Mouse (Mus musculus) heart, postnatal 0 days (tissue): ENCODE measurements at regions not wholly inside any gene's neighbourhood (a gene's known extent, or its start where the extent isn't known, plus 50 kb on each side); places are given as distances from the start of the nearest gene placed in this dataset.

Experiments
- ATAC-seq: fragments of 200-750 bp; cut with Nextera tagmentation; 2 replicates; pipeline ENCODE4 v1.8.0; 2017; ENCODE audit warnings: low read depth, moderate number of reproducible peaks, moderate library complexity; ENCODE audit not compliant: insufficient read depth
- DNase-seq: peaks from one replicate; pipeline ENCODE4 v3.0.0-alpha.2; 2016; ENCODE audit warnings: low spot score
- H3K27ac ChIP-seq: fragments of 300-500 bp; sonication (generic); 2 replicates; pipeline ENCODE4 v1.5.1; 2014; ENCODE audit warnings: low read depth, mild to moderate bottlenecking
- H3K27me3 ChIP-seq: fragments of 300-500 bp; sonication (generic); 2 replicates; pipeline ENCODE4 v1.6.1; 2014; ENCODE audit warnings: low read length, mixed read lengths; ENCODE audit not compliant: control insufficient read depth, insufficient read depth
- H3K36me3 ChIP-seq: fragments of 300-500 bp; sonication (generic); replicated peaks from 2 replicates; pipeline ENCODE4 v1.6.1; 2014; ENCODE audit warnings: low read length, mixed read lengths; ENCODE audit not compliant: control insufficient read depth, insufficient read depth
- H3K4me1 ChIP-seq: fragments of 300-500 bp; sonication (generic); 2 replicates; pipeline ENCODE4 v1.6.1; 2014; ENCODE audit warnings: antibody characterized with exemption; ENCODE audit not compliant: control insufficient read depth, insufficient read depth
- H3K4me2 ChIP-seq: fragments of 300-500 bp; sonication (generic); 2 replicates; pipeline ENCODE4 v1.6.1; 2014; ENCODE audit warnings: low read depth, mild to moderate bottlenecking, low read length, moderate library complexity
- H3K4me3 ChIP-seq: fragments of 300-500 bp; sonication (generic); 2 replicates; pipeline ENCODE4 v1.5.1; 2014; ENCODE audit warnings: low read depth, low read length
- H3K9ac ChIP-seq: fragments of 300-500 bp; sonication (generic); replicated peaks from 2 replicates; pipeline ENCODE4 v1.6.1; 2014; ENCODE audit warnings: low read depth, low read length, mixed read lengths
- H3K9me3 ChIP-seq: fragments of 300-500 bp; sonication (generic); replicated peaks from 2 replicates; pipeline ENCODE4 v1.6.1; 2016; ENCODE audit warnings: low read length; ENCODE audit not compliant: control insufficient read depth
- CTCF ChIP-seq: IDR thresholded peaks from 2 replicates; pipeline ENCODE4 v1.5.1; 2016; ENCODE audit warnings: antibody characterized with exemption, control low read depth, low read depth
- EP300 ChIP-seq: IDR thresholded peaks from 2 replicates; pipeline ENCODE4 v1.6.1; 2016; ENCODE audit warnings: antibody characterized with exemption, low read depth
- WGBS: fragments of 180-500 bp; shearing (Covaris S2); extraction: QIAGEN DNeasy Blood & Tissue Kit; methylation state at CpG from one replicate; pipeline ENCODE4 v1.1.7; 2014; 5-methylcytosine and 5-hydroxymethylcytosine counted together

DNA sequence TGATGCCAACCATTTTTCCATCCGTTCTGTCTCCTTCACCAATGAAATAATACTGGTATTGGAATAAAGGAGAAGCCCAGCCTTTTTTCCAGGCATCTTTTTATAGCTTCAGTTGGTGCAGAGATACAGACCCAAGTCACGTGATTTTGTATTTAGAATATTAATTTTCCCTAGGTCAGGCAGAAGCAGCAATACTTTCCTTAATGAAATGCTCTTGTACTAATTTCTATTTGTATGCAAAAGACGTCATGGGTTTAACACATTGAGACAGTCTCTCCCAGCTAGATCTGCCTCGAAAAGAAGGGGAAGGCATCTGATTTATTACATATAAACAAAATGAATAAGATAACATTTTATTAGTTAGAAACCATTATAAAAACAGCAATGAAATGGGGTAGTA lies 302.3 kb upstream of the Ldb2 start:
- no peak for TF ChIP-seq EP300
- TF ChIP-seq CTCF: no peak
- Histone ChIP-seq H3K36me3 (no peaks in the 10 kb centered on the region), H3K4me3 (no peak overlapping the region), H3K27me3 (no peaks in the 10 kb centered on the region), H3K4me2 (no peak overlapping the region), H3K9ac (no peak overlapping the region), H3K4me1 (no peaks in the 10 kb centered on the region), H3K27ac (no peak overlapping the region), H3K9me3 (no peaks in the 10 kb centered on the region)
- ATAC-seq (no peak), DNase-seq (no peak)
- WGBS: 61% methylated on average over 4 of the region's 4 CpGs

DNA sequence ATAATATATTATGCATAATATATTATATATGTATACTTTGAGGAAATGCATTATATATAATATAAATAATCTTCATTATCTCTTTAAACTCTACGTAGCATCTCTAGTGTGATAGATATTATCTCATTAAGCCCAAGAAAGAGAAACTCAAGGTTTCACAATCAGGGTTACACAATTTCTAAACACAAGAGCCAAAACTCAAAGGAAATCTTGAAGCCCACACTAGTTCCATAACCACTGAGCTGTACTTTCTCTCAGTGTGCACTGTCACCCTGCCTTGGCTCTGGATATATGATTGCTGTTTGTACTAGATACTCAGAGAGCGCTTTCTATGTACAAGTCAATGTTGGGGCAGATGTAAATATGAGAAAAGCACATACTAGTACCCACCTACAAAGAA lies 299.6 kb upstream of the Ldb2 start:
- ATAC-seq: no peak
- DNase-seq: no peak
- no peak overlapping the region for H3K9ac ChIP-seq
- H3K4me1 ChIP-seq: no peaks in the 10 kb centered on the region
- no peaks in the 10 kb centered on the region for H3K36me3 ChIP-seq
- no peak overlapping the region for H3K4me3 ChIP-seq
- no peaks in the 10 kb centered on the region for H3K9me3 ChIP-seq
- no peak overlapping the region for H3K4me2 ChIP-seq
- 84% methylated on average over 2 of the region's 2 CpGs for WGBS
- no peaks in the 10 kb centered on the region for H3K27me3 ChIP-seq
- H3K27ac ChIP-seq: no peak overlapping the region
- TF ChIP-seq EP300 (no peak), CTCF (no peak)

DNA sequence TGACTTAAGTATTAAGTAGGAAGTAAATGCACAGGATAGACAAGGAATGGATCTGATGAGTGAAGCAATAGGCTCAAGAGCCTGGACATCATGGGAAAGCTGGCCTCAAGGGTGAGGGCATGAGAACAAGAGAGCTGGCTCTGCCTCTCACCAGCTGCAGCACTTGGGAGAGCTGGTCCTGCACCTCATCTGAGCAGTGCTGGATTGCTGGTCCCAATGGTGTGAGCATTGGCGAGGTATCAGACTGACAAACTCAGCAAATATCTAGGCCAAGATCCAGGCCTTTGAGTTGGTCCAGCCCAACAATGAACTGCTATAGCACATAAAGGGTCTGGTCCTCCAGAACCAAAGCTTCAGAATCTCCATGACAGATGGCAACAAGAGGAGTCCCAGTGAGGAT lies 298.5 kb upstream of the Ldb2 start:
- TF ChIP-seq EP300 (no peak), CTCF (no peak)
- WGBS: 53% methylated on average over 1 of the region's 1 CpGs
- Histone ChIP-seq H3K27ac (no peak overlapping the region), H3K4me3 (no peak overlapping the region), H3K9me3 (no peaks in the 10 kb centered on the region), H3K9ac (no peak overlapping the region), H3K4me2 (no peak overlapping the region), H3K4me1 (no peaks in the 10 kb centered on the region), H3K27me3 (no peaks in the 10 kb centered on the region), H3K36me3 (no peaks in the 10 kb centered on the region)
- DNase-seq (no peak), ATAC-seq (no peak)

DNA sequence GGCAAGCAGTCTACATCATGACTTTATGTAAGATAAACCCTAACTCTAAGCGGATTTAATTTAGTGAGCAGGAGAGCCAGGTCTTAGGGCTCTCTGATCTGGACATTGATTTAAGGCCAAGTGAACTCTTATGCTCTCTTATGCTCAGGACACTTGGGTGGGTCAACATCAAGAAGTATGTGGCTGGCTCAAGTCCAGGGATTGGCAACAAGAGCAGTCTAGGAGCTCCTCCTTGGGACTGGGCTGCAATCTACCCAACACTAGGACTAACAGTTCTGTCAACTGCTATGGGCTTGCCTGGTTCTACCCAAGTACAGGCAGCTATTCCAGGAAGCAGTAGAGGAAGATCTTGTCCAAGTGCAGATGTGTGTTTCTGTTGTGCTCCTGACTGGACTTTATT lies 285.3 kb upstream of the Ldb2 start:
- 75% methylated on average over 1 of the region's 1 CpGs for WGBS
- H3K4me1 ChIP-seq: no peaks in the 10 kb centered on the region
- H3K9ac ChIP-seq: no peak overlapping the region
- DNase-seq (no peak), ATAC-seq (no peak)
- TF ChIP-seq CTCF: no peak
- TF ChIP-seq EP300: no peak
- H3K4me2 ChIP-seq: no peak overlapping the region
- H3K27me3 ChIP-seq: no peaks in the 10 kb centered on the region
- no peak overlapping the region for H3K27ac ChIP-seq
- H3K4me3 ChIP-seq: no peak overlapping the region
- H3K9me3 ChIP-seq: no peaks in the 10 kb centered on the region
- H3K36me3 ChIP-seq: no peaks in the 10 kb centered on the region

DNA sequence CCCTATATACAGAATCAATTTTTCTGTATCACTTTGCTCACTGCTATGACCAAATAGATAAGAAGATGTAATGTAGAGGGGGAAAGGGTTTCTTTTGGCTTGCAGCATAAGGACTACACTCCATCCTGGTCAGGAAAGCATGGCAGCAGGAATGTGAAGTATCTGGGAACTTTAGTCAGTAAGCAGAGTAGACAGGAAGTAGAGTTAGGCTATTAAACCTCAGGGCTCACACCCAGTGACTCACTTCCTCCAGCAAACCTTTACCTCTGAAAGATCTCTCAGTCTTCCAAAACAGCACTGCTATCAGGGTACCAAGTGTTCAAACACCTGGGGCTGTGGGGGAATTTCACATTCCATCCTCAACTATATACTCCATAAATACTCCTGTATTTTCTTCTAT lies 283.1 kb upstream of the Ldb2 start:
- no peak for ATAC-seq

DNA sequence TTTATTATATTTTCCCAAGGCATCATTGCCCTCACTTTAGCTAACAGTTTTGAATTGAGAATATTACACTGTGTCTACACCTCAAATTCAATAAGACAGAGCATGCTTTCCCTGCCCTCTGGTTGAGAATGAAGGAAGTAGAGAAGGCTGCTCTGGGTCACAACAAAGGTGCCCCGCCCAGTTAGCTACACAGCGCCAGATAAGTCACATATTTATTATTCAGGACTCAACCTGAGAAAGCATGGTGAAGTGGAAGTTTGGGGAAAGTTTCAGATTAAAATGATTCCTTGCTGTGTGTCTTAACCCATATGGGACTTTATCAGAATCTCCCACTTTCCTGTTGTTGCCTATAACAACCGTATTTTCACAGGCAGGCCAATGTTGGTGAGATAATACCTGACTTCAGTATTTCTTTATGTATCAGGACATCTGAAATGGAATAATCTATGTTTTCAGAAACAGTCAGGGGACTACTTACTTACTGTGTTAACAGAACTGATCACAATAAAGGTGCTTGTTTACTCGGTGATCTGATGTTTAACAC lies 276.9 kb upstream of the Ldb2 start:
- Histone ChIP-seq H3K27me3 (no peaks in the 10 kb centered on the region), H3K4me2 (no peak overlapping the region), H3K36me3 (no peaks in the 10 kb centered on the region), H3K9ac (no peak overlapping the region), H3K4me1 (no peaks in the 10 kb centered on the region), H3K9me3 (no peaks in the 10 kb centered on the region), H3K4me3 (no peak overlapping the region), H3K27ac (no peak overlapping the region)
- no peak for TF ChIP-seq CTCF
- TF ChIP-seq EP300: no peak
- 77% methylated on average over 4 of the region's 4 CpGs for WGBS
- DNase-seq: no peak
- no peak for ATAC-seq

More for the DNA sequence above, 283.1 kb upstream of the Ldb2 start:
- no peak overlapping the region for H3K4me3 ChIP-seq
- no peak overlapping the region for H3K27ac ChIP-seq
- H3K9ac ChIP-seq: no peak overlapping the region
- no peaks in the 10 kb centered on the region for H3K36me3 ChIP-seq
- H3K27me3 ChIP-seq: no peaks in the 10 kb centered on the region
- H3K4me2 ChIP-seq: no peak overlapping the region
- no peaks in the 10 kb centered on the region for H3K9me3 ChIP-seq
- DNase-seq: no peak
- H3K4me1 ChIP-seq: no peaks in the 10 kb centered on the region
- TF ChIP-seq EP300 (no peak), CTCF (no peak)
